Mouse (Mus musculus) WW6 (cell line): Measurements from ENCODE around the gene Clcf1.

ENCODE experiments used
- DNase-seq: peaks from one replicate; pipeline ENCODE4 v3.0.0-alpha.2; 2013; ENCODE audit warnings: low read depth, low spot score

Gene Clcf1

GRCm38 (mm10) chr19:4192251-4192985 is 21.6 kb upstream of the Clcf1 start:
- DNase-seq, result no peak

GRCm38 (mm10) chr19:4193129-4193528 is 20.9 kb upstream of the Clcf1 start:
- no peak for DNase-seq

GRCm38 (mm10) chr19:4194021-4194724 is 19.9 kb upstream of the Clcf1 start:
- no peak for DNase-seq

- no peak for DNase-seq
Observed at GRCm38 (mm10) chr19:4194776-4195650, 19.0 kb upstream of the Clcf1 start.

GRCm38 (mm10) chr19:4196048-4196447 is 18.0 kb upstream of the Clcf1 start:
- DNase-seq, result no peak

- DNase-seq, result no peak
Observed at GRCm38 (mm10) chr19:4196548-4196947, 17.5 kb upstream of the Clcf1 start.

- no peak for DNase-seq
Observed at GRCm38 (mm10) chr19:4197180-4197579, 16.9 kb upstream of the Clcf1 start.

GRCm38 (mm10) chr19:4201291-4201909 is 12.6 kb upstream of the Clcf1 start, which contains the start of gene Rad9a:
TSS of gene Rad9a (minus strand) at chr19:4201662.
- DNase-seq, result peak; percentile 92

GRCm38 (mm10) chr19:4202149-4202548 is 11.9 kb upstream of the Clcf1 start:
- no peak for DNase-seq

- no peak for DNase-seq
Observed at GRCm38 (mm10) chr19:4203148-4203547, 10.9 kb upstream of the Clcf1 start.

GRCm38 (mm10) chr19:4203604-4204326 is 10.3 kb upstream of the Clcf1 start:
- no peak for DNase-seq

- no peak for DNase-seq
Observed at GRCm38 (mm10) chr19:4204889-4205288, 9.1 kb upstream of the Clcf1 start.

- no peak for DNase-seq
Observed at GRCm38 (mm10) chr19:4206971-4207370, 7.1 kb upstream of the Clcf1 start.

GRCm38 (mm10) chr19:4208563-4208962 is 5.5 kb upstream of the Clcf1 start:
- no peak for DNase-seq

- no peak for DNase-seq
Observed at GRCm38 (mm10) chr19:4211891-4212588, 2.0 kb upstream of the Clcf1 start.

GRCm38 (mm10) chr19:4213524-4213974 is 489 bp upstream of the Clcf1 start:
- no peak for DNase-seq

GRCm38 (mm10) chr19:4214771-4215450 is 873 bp downstream of the Clcf1 start:
- DNase-seq, result no peak

GRCm38 (mm10) chr19:4215451-4215840 is 1.4 kb downstream of the Clcf1 start:
- DNase-seq, result no peak

- DNase-seq, result no peak
Observed at GRCm38 (mm10) chr19:4216041-4216685, 2.1 kb downstream of the Clcf1 start.
